Mouse (Mus musculus) erythroblast, embryonic 14.5 days (primary cell): Measurements from ENCODE around the gene Scd3.

Experiments
- GATA1 ChIP-seq: IDR thresholded peaks from 2 replicates; pipeline ENCODE4 v1.6.1; 2012; ENCODE audit warnings: low read length, inconsistent platforms, mixed read lengths
- TAL1 ChIP-seq: IDR thresholded peaks from 3 replicates; pipeline ENCODE4 v1.6.1; 2012; ENCODE audit warnings: low read length, inconsistent platforms, mixed read lengths

DNA sequence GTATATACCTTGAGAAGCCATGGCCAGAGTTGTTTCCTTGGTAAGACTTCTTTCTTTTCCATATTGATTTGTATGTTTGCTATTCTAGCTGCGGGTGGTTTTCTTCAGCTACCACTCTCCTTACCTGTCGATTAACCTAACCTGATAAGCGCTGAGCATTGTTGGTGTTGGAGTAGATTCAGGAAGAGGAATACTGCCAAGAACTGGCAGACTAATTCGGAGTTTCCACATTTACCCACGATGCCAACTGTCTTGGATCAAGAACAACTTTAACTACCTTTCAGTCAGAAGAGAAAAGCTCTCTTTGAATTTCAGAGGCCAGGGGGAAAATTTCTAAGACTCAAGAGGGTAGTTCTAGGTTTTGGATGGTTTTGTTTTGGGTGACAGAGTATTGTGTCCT lies 73.8 kb downstream of the Scd3 start:
- no peak for TF ChIP-seq GATA1
- no peak for TF ChIP-seq TAL1
